Mouse (Mus musculus) liver, adult 2 months (tissue): ENCODE data around the gene Pgp.

Experiments used
- CTCF ChIP-seq: fragments of 200-500 bp; IDR thresholded peaks from 2 replicates; pipeline ENCODE4 v1.5.1; 2011; ENCODE audit warnings: low read depth, low read length, control low read depth
- POLR2A ChIP-seq: fragments of 200-500 bp; IDR thresholded peaks from 2 replicates; pipeline ENCODE4 v1.6.1; 2011; ENCODE audit warnings: low read length, control low read depth; ENCODE audit not compliant: insufficient read depth; ENCODE audit errors: extremely low read depth

DNA sequence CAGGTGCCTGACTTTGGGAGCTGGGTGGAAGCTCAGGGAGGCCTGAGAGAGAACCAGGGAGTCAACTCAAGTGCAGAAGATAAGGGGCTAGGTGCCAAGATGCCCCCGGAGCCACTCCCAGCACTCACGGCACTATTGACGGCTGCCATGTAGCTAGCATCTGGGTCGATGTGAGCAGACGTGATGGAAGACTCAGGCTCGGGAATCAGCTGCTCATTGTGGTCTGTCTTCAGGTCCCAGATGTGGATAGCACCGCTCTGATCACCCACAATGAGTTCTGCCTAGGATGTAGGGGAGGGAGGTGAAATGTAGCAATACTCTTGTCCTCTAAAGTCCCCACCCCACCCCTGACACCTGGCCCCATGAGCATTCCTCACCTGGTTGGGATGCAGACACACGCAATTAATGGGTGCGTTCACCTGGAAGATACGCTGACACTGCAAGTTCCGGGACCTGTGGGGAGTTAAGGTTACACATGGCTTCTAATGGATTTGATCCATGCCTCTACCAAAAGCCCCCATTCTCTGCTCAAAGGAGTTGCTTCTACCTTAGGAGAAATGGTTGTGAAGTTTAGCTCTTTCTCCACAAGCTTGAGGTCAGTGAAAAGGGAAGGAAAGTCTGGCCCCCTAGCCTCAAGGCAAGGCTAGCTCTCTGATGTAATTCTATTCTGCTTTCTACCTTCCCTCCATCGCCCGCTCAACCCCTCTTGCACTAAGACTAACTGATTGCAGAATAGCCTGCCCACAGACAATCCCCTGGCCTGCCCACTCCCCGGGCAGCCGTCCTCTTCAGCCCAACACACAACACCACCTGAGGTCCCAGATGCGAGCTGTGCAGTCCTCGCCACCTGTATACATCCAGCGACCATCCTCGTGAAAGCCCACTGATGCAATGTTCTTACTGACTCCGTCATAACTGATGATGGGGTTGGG, 7.1 kb downstream of the Pgp start:
- TF ChIP-seq CTCF, result no peak
- no peak for TF ChIP-seq POLR2A
